Mouse (Mus musculus): ENCODE measurements around the gene Znhit1. TPM values are rescaled to one million over a fixed set of nuclear protein-coding genes. Genes with fewer than 3 reads are reported as not detected.

Znhit1 gene
- total and polyA plus RNA-seq, 2 experiments from 2014 or later = 85.4 to 153 TPM

DNA sequence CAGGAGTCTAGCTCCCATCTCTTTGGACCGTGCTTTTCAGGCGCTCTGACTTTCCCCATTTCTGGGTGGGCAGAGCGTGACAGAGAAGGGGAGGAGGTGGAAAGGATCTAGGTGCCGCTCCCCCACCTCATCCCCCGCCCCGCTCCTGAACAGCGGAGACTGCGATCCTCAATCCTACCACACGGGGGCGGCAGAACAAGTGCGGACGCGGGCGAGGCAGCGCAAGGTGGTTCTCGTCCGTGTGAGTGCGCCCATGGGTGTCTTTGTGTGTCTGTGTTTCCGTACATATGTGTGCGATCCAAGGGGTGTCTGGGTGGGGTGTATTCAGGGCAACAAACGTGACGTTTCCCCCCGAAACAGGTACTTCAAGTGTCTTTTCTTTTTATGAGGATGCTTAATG lies 37.3 kb upstream of the Znhit1 start:
- Histone ChIP-seq H3K4me3 (ENCODE audit: low read depth, low read length) (peak overlapping the region; percentile 36), H3K27me3 (ENCODE audit: insufficient read depth, low read length) (peaks cover 23% of the 10 kb centered on the region), H3K9ac (replicated peaks; ENCODE audit: low read length, poor library complexity, severe bottlenecking) (peak overlapping the region; percentile 24; the same call in 1 of the 2 replicates), H3K4me2 (ENCODE audit: low read depth, low read length, poor library complexity, severe bottlenecking) (peak overlapping the region; percentile 49), H3K36me3 (ENCODE audit: insufficient read depth, low read length) (no peaks in the 10 kb centered on the region), H3K4me1 (ENCODE audit: insufficient read depth, low read length) (no peaks in the 10 kb centered on the region), H3K9me3 (ENCODE audit: low read length) (no peaks in the 10 kb centered on the region), H3K27ac (ENCODE audit: low read depth, low read length) (no peak overlapping the region)
- TF ChIP-seq CTCF (IDR thresholded peaks at IDR 0.05) = peak; percentile 100
- DNase-seq (ENCODE audit: low spot score) (peak; percentile 76), ATAC-seq (ENCODE audit: low FRiP score) (no peak)
- WGBS = under 1% methylated on average over 23 of the region's 23 CpGs

GRCm38 (mm10) chr5:137024318-137024717 lies 36.5 kb upstream of the Znhit1 start:
- Histone ChIP-seq H3K9ac (replicated peaks; ENCODE audit: low read length, poor library complexity, severe bottlenecking) (no peak overlapping the region), H3K4me1 (ENCODE audit: insufficient read depth, low read length) (no peaks in the 10 kb centered on the region), H3K4me3 (ENCODE audit: low read depth, low read length) (no peak overlapping the region), H3K27me3 (ENCODE audit: insufficient read depth, low read length) (peaks cover 23% of the 10 kb centered on the region), H3K27ac (ENCODE audit: low read depth, low read length) (no peak overlapping the region), H3K9me3 (ENCODE audit: low read length) (no peaks in the 10 kb centered on the region), H3K36me3 (ENCODE audit: insufficient read depth, low read length) (no peaks in the 10 kb centered on the region), H3K4me2 (ENCODE audit: low read depth, low read length, poor library complexity, severe bottlenecking) (no peak overlapping the region)
- TF ChIP-seq CTCF (IDR thresholded peaks at IDR 0.05) = no peak
- ATAC-seq (ENCODE audit: low FRiP score) = no peak
- 49% methylated on average over 3 of the region's 3 CpGs for WGBS
- DNase-seq (ENCODE audit: low spot score) = no peak

DNA sequence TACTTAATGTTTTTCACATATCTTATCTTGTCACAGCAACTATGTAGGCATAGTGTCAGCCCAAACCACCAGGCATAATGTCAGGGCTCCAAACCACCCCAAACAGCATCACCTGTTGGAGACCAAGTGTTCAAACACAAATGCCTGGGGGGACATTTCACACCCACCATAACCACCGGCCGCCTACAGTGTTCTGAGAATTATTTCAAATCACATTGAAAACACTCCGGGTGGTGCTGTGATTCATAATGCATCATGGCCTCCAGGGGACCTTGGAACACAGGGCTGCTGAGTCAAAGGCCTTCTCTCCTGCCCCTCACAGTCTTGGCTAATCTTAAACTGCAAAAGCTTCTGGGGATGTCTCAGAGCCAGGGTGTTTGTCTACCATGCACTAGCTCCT lies 28.1 kb upstream of the Znhit1 start:
- no peaks in the 10 kb centered on the region for H3K9me3 ChIP-seq (ENCODE audit: low read length)
- TF ChIP-seq CTCF (IDR thresholded peaks at IDR 0.05) = no peak
- H3K9ac ChIP-seq (replicated peaks; ENCODE audit: low read length, poor library complexity, severe bottlenecking) = no peak overlapping the region
- no peak overlapping the region for H3K27ac ChIP-seq (ENCODE audit: low read depth, low read length)
- no peak overlapping the region for H3K4me2 ChIP-seq (ENCODE audit: low read depth, low read length, poor library complexity, severe bottlenecking)
- no peaks in the 10 kb centered on the region for H3K36me3 ChIP-seq (ENCODE audit: insufficient read depth, low read length)
- DNase-seq (ENCODE audit: low spot score) (no peak), ATAC-seq (ENCODE audit: low FRiP score) (no peak)
- H3K4me3 ChIP-seq (ENCODE audit: low read depth, low read length) = no peak overlapping the region
- no peaks in the 10 kb centered on the region for H3K4me1 ChIP-seq (ENCODE audit: insufficient read depth, low read length)
- 87% methylated on average over 3 of the region's 3 CpGs for WGBS
- H3K27me3 ChIP-seq (ENCODE audit: insufficient read depth, low read length) = no peaks in the 10 kb centered on the region

DNA sequence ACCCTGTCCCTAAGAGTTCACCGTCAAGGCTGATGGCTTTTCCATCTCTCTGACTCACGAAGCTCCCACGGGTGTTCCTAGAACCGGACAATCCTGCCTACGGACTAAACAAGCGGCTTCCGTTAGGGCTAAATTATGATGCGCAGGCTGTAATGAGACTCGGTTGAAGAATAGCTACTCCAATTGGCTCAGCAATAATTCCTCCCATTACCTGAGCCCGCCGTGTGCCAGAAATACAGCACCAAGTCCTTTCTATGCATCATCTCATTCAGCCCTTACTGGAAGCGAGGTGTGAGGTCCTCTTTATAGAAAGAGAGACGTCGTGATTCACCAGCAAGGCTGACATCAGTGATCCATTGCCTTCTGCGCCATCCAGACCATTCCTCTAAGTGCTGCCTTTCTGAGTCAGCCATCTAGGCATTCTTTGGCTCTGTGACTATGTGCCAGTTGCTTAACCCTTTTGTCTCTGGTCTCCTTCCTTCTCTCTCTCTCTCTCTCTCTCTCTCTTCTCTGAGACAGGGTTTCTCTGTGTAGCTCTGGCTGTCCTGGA lies 24.7 kb upstream of the Znhit1 start:
- H3K9ac ChIP-seq (replicated peaks; ENCODE audit: low read length, poor library complexity, severe bottlenecking) = no peak overlapping the region
- WGBS = 75% methylated on average over 15 of the region's 15 CpGs
- no peaks in the 10 kb centered on the region for H3K4me1 ChIP-seq (ENCODE audit: insufficient read depth, low read length)
- H3K9me3 ChIP-seq (ENCODE audit: low read length) = no peaks in the 10 kb centered on the region
- H3K27me3 ChIP-seq (ENCODE audit: insufficient read depth, low read length) = no peaks in the 10 kb centered on the region
- no peak for TF ChIP-seq CTCF (IDR thresholded peaks at IDR 0.05)
- ATAC-seq (ENCODE audit: low FRiP score) (no peak), DNase-seq (ENCODE audit: low spot score) (no peak)
- H3K27ac ChIP-seq (ENCODE audit: low read depth, low read length) = no peak overlapping the region
- no peak overlapping the region for H3K4me3 ChIP-seq (ENCODE audit: low read depth, low read length)
- H3K4me2 ChIP-seq (ENCODE audit: low read depth, low read length, poor library complexity, severe bottlenecking) = no peak overlapping the region
- H3K36me3 ChIP-seq (ENCODE audit: insufficient read depth, low read length) = no peaks in the 10 kb centered on the region

DNA sequence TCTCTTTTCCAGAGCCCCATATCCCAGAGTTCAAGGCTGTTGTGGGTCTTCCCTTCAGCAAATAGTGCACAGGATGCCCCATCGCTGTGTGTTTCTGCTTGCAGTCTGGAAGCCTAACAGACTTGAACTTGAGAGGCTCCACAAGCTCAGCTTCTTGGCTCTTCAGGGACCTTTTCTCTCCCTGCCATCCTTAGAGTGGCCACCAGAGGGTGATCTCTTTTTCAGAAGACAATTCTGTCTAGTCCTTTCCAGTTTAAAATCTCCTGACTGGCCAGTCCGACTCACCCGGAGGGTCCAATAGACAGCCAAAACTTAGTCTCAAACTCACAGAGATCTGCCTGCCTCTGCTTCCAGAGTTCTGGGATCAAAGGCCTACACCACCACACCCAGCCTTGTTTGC lies 22.2 kb upstream of the Znhit1 start:
- Histone ChIP-seq H3K4me2 (ENCODE audit: low read depth, low read length, poor library complexity, severe bottlenecking) (no peak overlapping the region), H3K9me3 (ENCODE audit: low read length) (no peaks in the 10 kb centered on the region), H3K4me3 (ENCODE audit: low read depth, low read length) (no peak overlapping the region), H3K9ac (replicated peaks; ENCODE audit: low read length, poor library complexity, severe bottlenecking) (no peak overlapping the region), H3K4me1 (ENCODE audit: insufficient read depth, low read length) (no peaks in the 10 kb centered on the region), H3K36me3 (ENCODE audit: insufficient read depth, low read length) (no peaks in the 10 kb centered on the region), H3K27me3 (ENCODE audit: insufficient read depth, low read length) (no peaks in the 10 kb centered on the region), H3K27ac (ENCODE audit: low read depth, low read length) (no peak overlapping the region)
- WGBS = 26% methylated on average over 3 of the region's 3 CpGs
- DNase-seq (ENCODE audit: low spot score) (peak; percentile 58), ATAC-seq (ENCODE audit: low FRiP score) (no peak)
- TF ChIP-seq CTCF (IDR thresholded peaks at IDR 0.05) = peak; percentile 74

DNA sequence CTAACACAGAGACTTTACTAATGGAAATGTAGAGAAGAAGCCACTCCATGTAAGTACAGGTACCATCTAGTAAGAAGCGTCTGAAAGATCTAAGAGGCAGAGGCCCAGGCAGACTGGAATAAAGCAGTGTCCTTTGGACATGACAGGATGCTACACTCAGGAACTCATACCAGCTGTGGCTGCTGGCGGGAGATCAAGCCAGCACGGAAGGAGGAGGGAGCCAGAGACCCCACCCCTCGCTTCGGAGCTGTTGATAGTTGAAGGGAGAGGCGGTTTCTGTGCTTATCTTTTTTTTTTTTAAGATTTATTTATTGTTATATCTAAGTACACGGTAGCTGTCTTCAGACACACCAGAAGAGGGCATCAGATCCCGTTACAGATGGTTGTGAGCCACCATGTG lies 19.5 kb upstream of the Znhit1 start:
- Histone ChIP-seq H3K4me3 (ENCODE audit: low read depth, low read length) (no peak overlapping the region), H3K27me3 (ENCODE audit: insufficient read depth, low read length) (no peaks in the 10 kb centered on the region), H3K4me1 (ENCODE audit: insufficient read depth, low read length) (no peaks in the 10 kb centered on the region), H3K9me3 (ENCODE audit: low read length) (no peaks in the 10 kb centered on the region), H3K4me2 (ENCODE audit: low read depth, low read length, poor library complexity, severe bottlenecking) (no peak overlapping the region), H3K27ac (ENCODE audit: low read depth, low read length) (no peak overlapping the region), H3K36me3 (ENCODE audit: insufficient read depth, low read length) (no peaks in the 10 kb centered on the region), H3K9ac (replicated peaks; ENCODE audit: low read length, poor library complexity, severe bottlenecking) (no peak overlapping the region)
- TF ChIP-seq CTCF (IDR thresholded peaks at IDR 0.05) = no peak
- no peak for DNase-seq (ENCODE audit: low spot score)
- 68% methylated on average over 8 of the region's 8 CpGs for WGBS
- no peak for ATAC-seq (ENCODE audit: low FRiP score)

Measured in midbrain, postnatal 0 days (tissue).